Mouse (Mus musculus): ENCODE measurements around the gene Zc3h10. TPM values are rescaled to one million over a fixed set of nuclear protein-coding genes. Genes with fewer than 3 reads are reported as not detected.
A peak's percentile ranks its signal among the peaks of the same experiment; 100 is the strongest.

Zc3h10 gene
- polyA plus RNA-seq, 1 experiment from 2014 or later = 12.8 TPM

DNA sequence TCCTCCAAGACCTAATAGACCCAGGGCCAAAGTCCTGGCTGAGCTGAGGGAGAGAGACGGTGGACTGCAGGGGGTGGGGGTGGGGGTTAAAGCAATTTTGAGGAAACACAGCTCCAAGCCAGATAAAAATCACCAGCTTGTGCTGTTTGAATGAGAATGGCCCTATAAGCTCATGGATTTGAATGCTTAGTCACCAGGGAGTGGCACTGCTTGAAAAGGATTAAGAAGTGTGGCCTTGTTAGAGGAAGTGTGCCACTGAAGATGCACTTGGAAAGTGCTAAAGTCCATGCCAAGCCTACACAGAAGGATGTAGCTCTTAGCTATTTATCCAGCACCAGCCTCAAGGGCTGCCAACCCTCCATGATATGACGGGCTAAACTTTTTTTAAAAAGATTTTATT, 12.4 kb downstream of the Zc3h10 start:
- no peak for DNase-seq (ENCODE audit: low spot score)
- Histone ChIP-seq H3K27me3 (ENCODE audit: insufficient read depth, poor library complexity, severe bottlenecking) (no peaks in the 10 kb centered on the region), H3K27ac (no peak overlapping the region), H3K9me3 (no peaks in the 10 kb centered on the region), H3K4me3 (no peak overlapping the region), H3K36me3 (no peaks in the 10 kb centered on the region), H3K4me1 (no peaks in the 10 kb centered on the region)
- 74% methylated on average over 2 of the region's 2 CpGs for WGBS

- peaks cover 34% of the 10 kb centered on the region for H3K27me3 ChIP-seq (ENCODE audit: insufficient read depth, poor library complexity, severe bottlenecking)
- H3K4me1 ChIP-seq = peaks cover 25% of the 10 kb centered on the region
- H3K36me3 ChIP-seq = peaks cover 8% of the 10 kb centered on the region
- H3K27ac ChIP-seq = peak overlapping the region; percentile 86; the same call in 1 of the 2 replicates
- WGBS = 28% methylated on average over 28 of the region's 28 CpGs
- no peaks in the 10 kb centered on the region for H3K9me3 ChIP-seq
- no peak for DNase-seq (ENCODE audit: low spot score)
- H3K4me3 ChIP-seq = peak overlapping the region; percentile 82
Measured at GRCm38 (mm10) chr10:128526366-128527356, 20.9 kb downstream of the Zc3h10 start.

DNA sequence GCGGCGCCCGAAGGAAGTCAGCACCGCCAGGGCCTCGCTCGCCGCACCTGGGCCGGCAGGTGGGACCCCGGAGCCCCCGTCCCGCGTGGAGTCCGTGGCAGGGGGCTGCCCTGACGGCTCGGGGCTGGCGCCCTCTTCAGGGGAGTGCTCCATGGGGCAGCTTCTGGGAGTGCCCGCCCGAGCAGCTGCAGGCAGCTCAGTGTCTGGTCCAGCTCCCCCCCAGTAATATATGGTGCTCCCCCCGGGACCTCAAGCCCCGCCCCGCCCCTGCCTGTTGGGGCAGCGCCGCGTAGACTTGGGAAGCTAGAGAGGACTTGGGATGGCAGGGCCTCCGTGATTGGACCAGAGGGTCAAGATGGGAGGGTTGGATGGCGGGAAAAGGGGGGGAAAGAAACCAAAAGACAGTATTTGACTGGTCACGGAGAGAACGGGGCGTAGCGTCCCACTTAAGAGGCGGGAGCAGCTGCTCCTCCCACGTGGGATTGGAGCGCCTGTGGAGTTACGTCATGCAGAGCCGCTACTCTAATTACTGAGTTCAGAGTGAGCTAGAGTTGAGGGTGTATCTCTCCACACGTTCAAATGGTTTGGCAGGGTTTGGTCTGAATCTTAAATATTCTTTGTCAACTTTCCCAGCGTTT, 21.8 kb downstream of the Zc3h10 start, which contains the start of gene Esyt1:
Gene Esyt1 (minus strand): TSS at position 201 of the 638 bp plus-strand sequence.
- peak within 1 kb of the TSS; percentile 82 for H3K4me3 ChIP-seq
- H3K4me1 ChIP-seq = peaks cover 25% of the 10 kb centered on the region
- peak; percentile 99 for DNase-seq (ENCODE audit: low spot score)
- peaks cover 16% of the 10 kb centered on the region for H3K36me3 ChIP-seq
- H3K9me3 ChIP-seq = no peaks in the 10 kb centered on the region
- under 1% methylated on average over 37 of the region's 37 CpGs for WGBS
- peak within 1 kb of the TSS; percentile 86 for H3K27ac ChIP-seq
- H3K27me3 ChIP-seq (ENCODE audit: insufficient read depth, poor library complexity, severe bottlenecking) = peaks cover 42% of the 10 kb centered on the region

GRCm38 (mm10) chr10:128524732-128525662, 22.6 kb downstream of the Zc3h10 start:
- Histone ChIP-seq H3K27me3 (ENCODE audit: insufficient read depth, poor library complexity, severe bottlenecking) (peaks cover 50% of the 10 kb centered on the region), H3K4me3 (peak overlapping the region; percentile 82), H3K27ac (peak overlapping the region; percentile 86), H3K4me1 (peaks cover 25% of the 10 kb centered on the region), H3K9me3 (no peaks in the 10 kb centered on the region), H3K36me3 (peaks cover 24% of the 10 kb centered on the region)
- peak; percentile 85 for DNase-seq (ENCODE audit: low spot score)
- WGBS = under 1% methylated on average over 58 of the region's 58 CpGs

- Histone ChIP-seq H3K4me3 (peak overlapping the region; percentile 82), H3K4me1 (peaks cover 25% of the 10 kb centered on the region), H3K27ac (peak overlapping the region; percentile 86; the same call in 1 of the 2 replicates), H3K27me3 (ENCODE audit: insufficient read depth, poor library complexity, severe bottlenecking) (peaks cover 57% of the 10 kb centered on the region), H3K36me3 (peaks cover 30% of the 10 kb centered on the region), H3K9me3 (no peaks in the 10 kb centered on the region)
- WGBS = 7% methylated on average over 11 of the region's 11 CpGs
- DNase-seq (ENCODE audit: low spot score) = no peak
Measured at GRCm38 (mm10) chr10:128524111-128524731, 23.4 kb downstream of the Zc3h10 start.

DNA sequence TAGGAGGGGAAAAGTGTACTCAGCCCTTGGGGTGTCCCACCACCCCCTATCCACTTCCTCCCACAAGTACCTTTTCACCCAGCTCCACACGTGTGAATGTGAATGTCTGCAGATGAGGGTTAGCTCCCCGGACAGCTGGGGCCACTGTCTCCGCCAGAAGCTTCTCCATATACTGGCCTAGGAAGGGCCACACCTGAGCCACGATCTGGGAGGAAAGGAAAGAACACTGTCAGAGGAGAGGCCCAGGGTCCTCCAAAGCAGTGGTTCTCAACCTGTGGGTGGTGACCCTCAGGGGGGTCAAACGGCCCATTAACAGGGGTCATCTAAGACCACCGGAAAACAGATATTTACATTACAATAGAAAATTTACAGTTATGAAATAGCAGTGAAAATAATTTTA, 25.2 kb downstream of the Zc3h10 start:
- H3K9me3 ChIP-seq = no peaks in the 10 kb centered on the region
- no peak overlapping the region for H3K4me3 ChIP-seq
- 73% methylated on average over 6 of the region's 6 CpGs for WGBS
- peaks cover 25% of the 10 kb centered on the region for H3K4me1 ChIP-seq
- H3K27me3 ChIP-seq (ENCODE audit: insufficient read depth, poor library complexity, severe bottlenecking) = peaks cover 69% of the 10 kb centered on the region
- H3K36me3 ChIP-seq = peaks cover 44% of the 10 kb centered on the region
- no peak overlapping the region for H3K27ac ChIP-seq
- no peak for DNase-seq (ENCODE audit: low spot score)

- DNase-seq (ENCODE audit: low spot score) = no peak
- Histone ChIP-seq H3K27me3 (ENCODE audit: insufficient read depth, poor library complexity, severe bottlenecking) (peaks cover 82% of the 10 kb centered on the region), H3K9me3 (no peaks in the 10 kb centered on the region), H3K36me3 (peaks cover 61% of the 10 kb centered on the region), H3K4me1 (peaks cover 27% of the 10 kb centered on the region), H3K27ac (no peak overlapping the region), H3K4me3 (no peak overlapping the region)
- WGBS = 85% methylated on average over 16 of the region's 16 CpGs
Measured at GRCm38 (mm10) chr10:128520591-128520990, 27.0 kb downstream of the Zc3h10 start.

DNA sequence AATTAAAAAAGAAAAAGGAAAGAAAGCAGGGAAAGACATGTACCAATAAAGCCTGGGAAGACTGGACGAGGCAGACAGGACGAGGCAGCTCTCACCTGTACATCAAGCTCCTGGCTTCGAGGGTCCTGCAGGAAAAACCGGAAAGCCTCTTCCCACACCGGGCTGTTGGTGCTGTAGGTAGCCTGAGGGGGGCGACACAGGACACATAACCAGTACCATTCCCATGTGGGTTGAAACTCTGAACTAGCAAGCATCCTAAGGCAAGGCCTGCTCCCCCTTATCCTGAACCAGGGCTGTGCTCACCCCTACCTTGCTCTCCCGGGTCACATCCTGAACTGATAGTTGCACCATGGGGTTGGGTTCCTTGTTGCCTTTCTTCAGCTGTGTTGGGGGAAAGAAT, 28.7 kb downstream of the Zc3h10 start:
- no peak overlapping the region for H3K27ac ChIP-seq
- no peak overlapping the region for H3K4me3 ChIP-seq
- H3K27me3 ChIP-seq (ENCODE audit: insufficient read depth, poor library complexity, severe bottlenecking) = peaks cover 83% of the 10 kb centered on the region
- WGBS = 76% methylated on average over 7 of the region's 7 CpGs
- no peak for DNase-seq (ENCODE audit: low spot score)
- H3K9me3 ChIP-seq = no peaks in the 10 kb centered on the region
- H3K36me3 ChIP-seq = peaks cover 69% of the 10 kb centered on the region
- peaks cover 11% of the 10 kb centered on the region for H3K4me1 ChIP-seq

DNA sequence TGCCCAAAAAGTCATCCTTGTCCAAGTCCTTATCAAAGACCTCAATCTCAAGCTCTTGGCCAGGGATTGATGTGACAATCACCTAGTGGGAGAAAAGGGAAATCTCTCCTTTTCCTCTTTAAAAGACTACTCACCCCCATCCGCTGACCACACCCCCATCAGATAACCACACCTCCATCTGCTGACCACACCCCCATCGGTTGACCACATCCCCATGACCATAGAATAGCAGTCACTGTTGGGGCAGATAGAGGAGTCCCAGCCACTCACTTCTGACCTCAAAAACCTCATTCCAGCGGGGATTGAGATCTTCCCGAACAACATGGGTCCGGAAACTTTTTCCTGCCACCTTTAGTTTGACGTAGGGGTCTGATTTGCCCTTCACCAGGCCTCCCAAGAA, 30.9 kb downstream of the Zc3h10 start:
- peak overlapping the region; percentile 36 for H3K4me3 ChIP-seq
- no peaks in the 10 kb centered on the region for H3K9me3 ChIP-seq
- H3K36me3 ChIP-seq = peaks cover 73% of the 10 kb centered on the region
- no peak for DNase-seq (ENCODE audit: low spot score)
- peaks cover 67% of the 10 kb centered on the region for H3K27me3 ChIP-seq (ENCODE audit: insufficient read depth, poor library complexity, severe bottlenecking)
- WGBS = 25% methylated on average over 6 of the region's 6 CpGs
- H3K27ac ChIP-seq = no peak overlapping the region
- peaks cover 10% of the 10 kb centered on the region for H3K4me1 ChIP-seq

GRCm38 (mm10) chr10:128516029-128516428, 31.5 kb downstream of the Zc3h10 start:
- Histone ChIP-seq H3K27me3 (ENCODE audit: insufficient read depth, poor library complexity, severe bottlenecking) (peaks cover 65% of the 10 kb centered on the region), H3K27ac (no peak overlapping the region), H3K4me3 (peak overlapping the region; percentile 36), H3K9me3 (no peaks in the 10 kb centered on the region), H3K36me3 (peaks cover 72% of the 10 kb centered on the region), H3K4me1 (peaks cover 10% of the 10 kb centered on the region)
- DNase-seq (ENCODE audit: low spot score) = no peak
- WGBS = 27% methylated on average over 20 of the region's 20 CpGs

GRCm38 (mm10) chr10:128515044-128515443, 32.5 kb downstream of the Zc3h10 start:
- peaks cover 55% of the 10 kb centered on the region for H3K27me3 ChIP-seq (ENCODE audit: insufficient read depth, poor library complexity, severe bottlenecking)
- H3K36me3 ChIP-seq = peaks cover 71% of the 10 kb centered on the region
- H3K4me3 ChIP-seq = no peak overlapping the region
- 80% methylated on average over 4 of the region's 4 CpGs for WGBS
- peaks cover 10% of the 10 kb centered on the region for H3K4me1 ChIP-seq
- no peak overlapping the region for H3K27ac ChIP-seq
- DNase-seq (ENCODE audit: low spot score) = no peak
- no peaks in the 10 kb centered on the region for H3K9me3 ChIP-seq

GRCm38 (mm10) chr10:128511761-128512160, 35.8 kb downstream of the Zc3h10 start:
- 78% methylated on average over 12 of the region's 12 CpGs for WGBS
- H3K4me3 ChIP-seq = no peak overlapping the region
- H3K27me3 ChIP-seq (ENCODE audit: insufficient read depth, poor library complexity, severe bottlenecking) = peaks cover 30% of the 10 kb centered on the region
- no peaks in the 10 kb centered on the region for H3K9me3 ChIP-seq
- no peak overlapping the region for H3K27ac ChIP-seq
- H3K4me1 ChIP-seq = peaks cover 7% of the 10 kb centered on the region; the same call in 1 of the 2 replicates
- peak; percentile 79 for DNase-seq (ENCODE audit: low spot score)
- peaks cover 49% of the 10 kb centered on the region for H3K36me3 ChIP-seq

Data from heart, embryonic 10.5 days (tissue).